ENCODE assay signal across 17 mouse cellular contexts in the genomic region with DNA sequence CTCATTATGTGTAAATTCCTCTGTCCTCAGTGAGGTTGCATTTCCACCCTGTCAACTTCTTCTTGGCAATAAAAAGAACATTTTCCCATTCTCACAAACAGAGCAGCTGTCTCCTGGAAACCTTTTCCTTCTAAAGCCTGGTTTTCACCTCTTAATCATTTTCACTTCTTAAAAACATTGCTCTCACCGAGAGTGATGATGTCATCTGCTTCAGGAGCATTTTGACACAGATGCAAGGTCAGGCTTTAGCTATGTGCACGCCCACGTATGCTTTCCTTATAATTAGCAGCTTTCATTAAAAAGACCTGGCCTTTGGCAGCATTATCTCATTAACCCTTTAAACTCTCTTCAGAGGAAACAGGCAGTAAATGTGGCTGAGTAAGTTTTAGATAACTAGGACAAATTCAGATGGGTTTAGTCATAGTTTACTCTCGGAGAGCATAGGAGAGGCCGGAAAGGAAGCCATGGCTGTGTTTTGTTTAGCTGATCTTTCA. TPM values are rescaled to one million over a fixed set of nuclear protein-coding genes. Genes with fewer than 3 reads are reported as not detected.
DNase-seq lines count a peak whose midpoint lies in the region; ATAC-seq and TF ChIP-seq lines count a peak whose summit lies in the region.
"Had no signal": no experiment of that assay in that cellular context is flagged by ENCODE, and none has a peak within 500 bp of the region (broad histone marks: within the 10 kb centered on the region; RNA-seq: fewer than 3 reads in every experiment).

No protein-coding gene starts in this region.

- no peaks in the 10 kb centered on the region for H3K36me3 ChIP-seq in forebrain, embryonic 11.5 days (ENCODE audit: control insufficient read depth, insufficient read depth, low read length)
- H3K36me3 ChIP-seq in forebrain, embryonic 15.5 days, result no peaks in the 10 kb centered on the region
- H3K36me3 ChIP-seq in intestine, embryonic 16.5 days (ENCODE audit: control insufficient read depth, insufficient read depth, low read length), result no peaks in the 10 kb centered on the region
- no peaks in the 10 kb centered on the region for H3K36me3 ChIP-seq in intestine, postnatal 0 days (ENCODE audit: control insufficient read depth, insufficient read depth)
- H3K36me3 ChIP-seq in stomach, embryonic 15.5 days, result no peaks in the 10 kb centered on the region
- H3K36me3 ChIP-seq: limb, embryonic 13.5 days; lung, embryonic 15.5 days; midbrain, embryonic 13.5 days had no signal

- 47% methylated on average over 5 of the region's 5 CpGs for WGBS in forebrain, embryonic 11.5 days
- WGBS in forebrain, embryonic 15.5 days, result 16% methylated on average over 5 of the region's 5 CpGs
- WGBS in intestine, embryonic 16.5 days, result 33% methylated on average over 5 of the region's 5 CpGs
- WGBS in intestine, postnatal 0 days, result 31% methylated on average over 5 of the region's 5 CpGs
- WGBS in stomach, embryonic 15.5 days, result 26% methylated on average over 5 of the region's 5 CpGs

- no peaks in the 10 kb centered on the region for H3K9me3 ChIP-seq in forebrain, embryonic 11.5 days (ENCODE audit: control insufficient read depth, low read length)
- H3K9me3 ChIP-seq in forebrain, embryonic 15.5 days, result no peaks in the 10 kb centered on the region
- H3K9me3 ChIP-seq in intestine, embryonic 16.5 days (ENCODE audit: control insufficient read depth, low read length), result no peaks in the 10 kb centered on the region
- no peaks in the 10 kb centered on the region for H3K9me3 ChIP-seq in intestine, postnatal 0 days (ENCODE audit: control insufficient read depth)
- H3K9me3 ChIP-seq in stomach, embryonic 15.5 days, result no peaks in the 10 kb centered on the region
- H3K9me3 ChIP-seq: limb, embryonic 13.5 days; lung, embryonic 15.5 days; midbrain, embryonic 13.5 days had no signal

- no peaks in the 10 kb centered on the region for H3K27me3 ChIP-seq in forebrain, embryonic 11.5 days (ENCODE audit: control insufficient read depth, insufficient read depth, low read length)
- H3K27me3 ChIP-seq in forebrain, embryonic 15.5 days, result no peaks in the 10 kb centered on the region
- no peaks in the 10 kb centered on the region for H3K27me3 ChIP-seq in intestine, embryonic 16.5 days (replicated peaks; ENCODE audit: control insufficient read depth, insufficient read depth, low read length)
- no peaks in the 10 kb centered on the region for H3K27me3 ChIP-seq in intestine, postnatal 0 days (replicated peaks; ENCODE audit: control insufficient read depth, insufficient read depth, low read length)
- H3K27me3 ChIP-seq in stomach, embryonic 15.5 days (replicated peaks), result no peaks in the 10 kb centered on the region
- H3K27me3 ChIP-seq: limb, embryonic 13.5 days; lung, embryonic 15.5 days; midbrain, embryonic 13.5 days had no signal

- no peak for TF ChIP-seq POLR2A in brain, embryonic 14.5 days (IDR thresholded peaks at IDR 0.05; ENCODE audit: borderline replicate concordance, extremely low read depth, insufficient read depth, insufficient read length, poor library complexity, severe bottlenecking)

- ATAC-seq in forebrain, embryonic 11.5 days (replicated peaks; ENCODE audit: low FRiP score), result peak; percentile 58; the same call in 1 of the 2 replicates
- ATAC-seq in forebrain, embryonic 15.5 days (replicated peaks), result no peak
- ATAC-seq in intestine, embryonic 16.5 days, result no peak
- no peak for ATAC-seq in intestine, postnatal 0 days
- no peak for ATAC-seq in stomach, embryonic 15.5 days (ENCODE audit: insufficient read depth, low FRiP score, low read depth)
- ATAC-seq in erythroblast, adult 5-6 weeks (replicated peaks; ENCODE audit: low FRiP score, poor library complexity, severe bottlenecking), result no peak
- ATAC-seq: midbrain, embryonic 13.5 days had no signal

- no peak for TF ChIP-seq CTCF in intestine, postnatal 0 days (IDR thresholded peaks at IDR 0.05; ENCODE audit: low read depth)
- TF ChIP-seq CTCF in brain, embryonic 14.5 days (IDR thresholded peaks at IDR 0.05; ENCODE audit: borderline replicate concordance, extremely low read depth, insufficient read depth, insufficient read length), result no peak

- H3K9ac ChIP-seq in forebrain, embryonic 11.5 days (ENCODE audit: low read length), result no peak overlapping the region
- no peak overlapping the region for H3K9ac ChIP-seq in forebrain, embryonic 15.5 days (replicated peaks)
- no peak overlapping the region for H3K9ac ChIP-seq in intestine, embryonic 16.5 days (ENCODE audit: low read depth, low read length)
- H3K9ac ChIP-seq in intestine, postnatal 0 days (ENCODE audit: low read depth, low read length), result no peak overlapping the region
- no peak overlapping the region for H3K9ac ChIP-seq in stomach, embryonic 15.5 days
- H3K9ac ChIP-seq: hindbrain, embryonic 14.5 days; limb, embryonic 13.5 days; lung, embryonic 15.5 days; midbrain, embryonic 13.5 days had no signal

- no peak for DNase-seq in forebrain, embryonic 11.5 days (ENCODE audit: low spot score)
- peak; percentile 71 for DNase-seq in brain, embryonic 14.5 days (ENCODE audit: low read depth)
- DNase-seq in B cell, adult 2 months, result no peak
- DNase-seq: cerebellum, adult 9-11 months; gastrocnemius, postnatal 25 days; kidney, postnatal 14 days had no signal

- no peak overlapping the region for H3K4me3 ChIP-seq in forebrain, embryonic 11.5 days (ENCODE audit: low read depth, low read length)
- no peak overlapping the region for H3K4me3 ChIP-seq in forebrain, embryonic 15.5 days
- no peak overlapping the region for H3K4me3 ChIP-seq in intestine, embryonic 16.5 days (ENCODE audit: low read length)
- H3K4me3 ChIP-seq in intestine, postnatal 0 days (ENCODE audit: low read depth, low read length), result no peak overlapping the region
- no peak overlapping the region for H3K4me3 ChIP-seq in stomach, embryonic 15.5 days (replicated peaks)
- H3K4me3 ChIP-seq: limb, embryonic 13.5 days; lung, embryonic 15.5 days; midbrain, embryonic 13.5 days had no signal

- H3K27ac ChIP-seq in forebrain, embryonic 11.5 days (ENCODE audit: low read depth, low read length), result no peak overlapping the region
- H3K27ac ChIP-seq in forebrain, embryonic 15.5 days (replicated peaks), result no peak overlapping the region
- H3K27ac ChIP-seq in intestine, embryonic 16.5 days (ENCODE audit: low read length), result peak overlapping the region; percentile 41
- H3K27ac ChIP-seq in intestine, postnatal 0 days (ENCODE audit: low read depth, low read length), result no peak overlapping the region
- H3K27ac ChIP-seq in stomach, embryonic 15.5 days, result no peak overlapping the region
- H3K27ac ChIP-seq: hindbrain, embryonic 14.5 days; limb, embryonic 13.5 days; lung, embryonic 15.5 days; midbrain, embryonic 13.5 days had no signal

- H3K4me2 ChIP-seq in forebrain, embryonic 11.5 days (ENCODE audit: low read depth, low read length, severe bottlenecking), result no peak overlapping the region
- no peak overlapping the region for H3K4me2 ChIP-seq in forebrain, embryonic 15.5 days (replicated peaks)
- H3K4me2 ChIP-seq in intestine, embryonic 16.5 days (ENCODE audit: low read depth, low read length), result no peak overlapping the region
- H3K4me2 ChIP-seq in intestine, postnatal 0 days (replicated peaks; ENCODE audit: low read depth), result no peak overlapping the region
- H3K4me2 ChIP-seq in stomach, embryonic 15.5 days, result peak overlapping the region; percentile 6; the same call in 1 of the 2 replicates
- H3K4me2 ChIP-seq: hindbrain, embryonic 14.5 days; limb, embryonic 13.5 days; lung, embryonic 15.5 days; midbrain, embryonic 13.5 days had no signal

- H3K4me1 ChIP-seq in forebrain, embryonic 11.5 days (replicated peaks; ENCODE audit: control insufficient read depth, insufficient read depth, low read length), result no peaks in the 10 kb centered on the region
- H3K4me1 ChIP-seq in forebrain, embryonic 15.5 days, result peaks cover 6% of the 10 kb centered on the region; the same call in 1 of the 2 replicates
- peaks cover 6% of the 10 kb centered on the region; the same call in 1 of the 2 replicates for H3K4me1 ChIP-seq in intestine, embryonic 16.5 days (ENCODE audit: control insufficient read depth, insufficient read depth, low read length)
- H3K4me1 ChIP-seq in intestine, postnatal 0 days (replicated peaks; ENCODE audit: control insufficient read depth, insufficient read depth, low read length), result no peaks in the 10 kb centered on the region
- H3K4me1 ChIP-seq in stomach, embryonic 15.5 days, result no peaks in the 10 kb centered on the region
- H3K4me1 ChIP-seq: limb, embryonic 13.5 days; lung, embryonic 15.5 days; midbrain, embryonic 13.5 days had no signal

RNA-seq across cellular contexts. Expression of a gene that starts 25.3 kb away (rescaled TPM):
- 0.20 and 0.32 TPM in 2 replicates for polyA plus RNA-seq in forebrain, embryonic 11.5 days (2014; fragmentation: Nextera tagmentation; extraction: Ambion mirVana)
- 0.31 and 0.37 TPM in 2 replicates for polyA plus RNA-seq in forebrain, embryonic 15.5 days (2015; fragmentation: Nextera tagmentation; extraction: Ambion mirVana)
- polyA plus RNA-seq in intestine, embryonic 16.5 days (2015; fragmentation: Nextera tagmentation; extraction: Ambion mirVana), result 0.94 and 1.1 TPM in 2 replicates
- polyA plus RNA-seq in intestine, postnatal 0 days (2015; fragmentation: Nextera tagmentation; extraction: Ambion mirVana), result 1.1 and 1.4 TPM in 2 replicates
- 0.16 and 0.33 TPM in 2 replicates for polyA plus RNA-seq in brain, embryonic 14.5 days (2012; rRNA removed)
- polyA plus RNA-seq in stomach, embryonic 15.5 days (2015; fragmentation: Nextera tagmentation; extraction: Ambion mirVana), result 0.89 and 1.0 TPM in 2 replicates
- 0.38 TPM in 1 of 2 replicates, not detected in the other for total RNA-seq in erythroblast, adult 5-6 weeks (2015; ENCODE audit: low replicate concordance)
- not detected in 2 replicates for total RNA-seq in erythroblast, adult 5-6 weeks (2017; ENCODE audit: low replicate concordance)

RNA-seq across cellular contexts. Expression of a gene that starts 26.9 kb away (rescaled TPM):
- not detected in 2 replicates for polyA plus RNA-seq in forebrain, embryonic 11.5 days (2014; fragmentation: Nextera tagmentation; extraction: Ambion mirVana)
- not detected in 2 replicates for polyA plus RNA-seq in forebrain, embryonic 15.5 days (2015; fragmentation: Nextera tagmentation; extraction: Ambion mirVana)
- not detected in 2 replicates for polyA plus RNA-seq in intestine, embryonic 16.5 days (2015; fragmentation: Nextera tagmentation; extraction: Ambion mirVana)
- not detected in 2 replicates for polyA plus RNA-seq in intestine, postnatal 0 days (2015; fragmentation: Nextera tagmentation; extraction: Ambion mirVana)
- not detected in 2 replicates for polyA plus RNA-seq in brain, embryonic 14.5 days (2012; rRNA removed)
- not detected in 2 replicates for polyA plus RNA-seq in stomach, embryonic 15.5 days (2015; fragmentation: Nextera tagmentation; extraction: Ambion mirVana)
- not detected in 2 replicates for total RNA-seq in erythroblast, adult 5-6 weeks (2015; ENCODE audit: low replicate concordance)
- not detected in 2 replicates for total RNA-seq in erythroblast, adult 5-6 weeks (2017; ENCODE audit: low replicate concordance)
- total RNA-seq: gastrocnemius, postnatal 25 days; layer of hippocampus, postnatal 25 days had no signal
- polyA plus RNA-seq: hindbrain, embryonic 14.5 days; limb, embryonic 13.5 days; lung, embryonic 15.5 days; midbrain, embryonic 13.5 days; neural tube, embryonic 14.5 days had no signal

RNA-seq across cellular contexts. Expression of a gene that starts 33.6 kb away (rescaled TPM):
- polyA plus RNA-seq in forebrain, embryonic 11.5 days (2014; fragmentation: Nextera tagmentation; extraction: Ambion mirVana), result not detected in 2 replicates
- not detected in 2 replicates for polyA plus RNA-seq in forebrain, embryonic 15.5 days (2015; fragmentation: Nextera tagmentation; extraction: Ambion mirVana)
- not detected in 2 replicates for polyA plus RNA-seq in intestine, embryonic 16.5 days (2015; fragmentation: Nextera tagmentation; extraction: Ambion mirVana)
- not detected in 2 replicates for polyA plus RNA-seq in intestine, postnatal 0 days (2015; fragmentation: Nextera tagmentation; extraction: Ambion mirVana)
- polyA plus RNA-seq in brain, embryonic 14.5 days (2012; rRNA removed), result 0.08 TPM in 1 of 2 replicates, not detected in the other
- polyA plus RNA-seq in stomach, embryonic 15.5 days (2015; fragmentation: Nextera tagmentation; extraction: Ambion mirVana), result not detected in 2 replicates
- total RNA-seq in erythroblast, adult 5-6 weeks (2015; ENCODE audit: low replicate concordance), result not detected in 2 replicates
- total RNA-seq in erythroblast, adult 5-6 weeks (2017; ENCODE audit: low replicate concordance), result not detected in 2 replicates
- total RNA-seq: gastrocnemius, postnatal 25 days; layer of hippocampus, postnatal 25 days had no signal
- polyA plus RNA-seq: hindbrain, embryonic 14.5 days; limb, embryonic 13.5 days; lung, embryonic 15.5 days; midbrain, embryonic 13.5 days; neural tube, embryonic 14.5 days had no signal

RNA-seq across cellular contexts. Expression of a gene that starts 51.6 kb away (rescaled TPM):
- 151 and 165 TPM in 2 replicates for polyA plus RNA-seq in forebrain, embryonic 11.5 days (2014; fragmentation: Nextera tagmentation; extraction: Ambion mirVana)
- polyA plus RNA-seq in forebrain, embryonic 15.5 days (2015; fragmentation: Nextera tagmentation; extraction: Ambion mirVana), result 127 and 131 TPM in 2 replicates
- polyA plus RNA-seq in intestine, embryonic 16.5 days (2015; fragmentation: Nextera tagmentation; extraction: Ambion mirVana), result 84.4 and 95.3 TPM in 2 replicates
- 92.5 TPM in 2 replicates for polyA plus RNA-seq in intestine, postnatal 0 days (2015; fragmentation: Nextera tagmentation; extraction: Ambion mirVana)
- polyA plus RNA-seq in brain, embryonic 14.5 days (2012; rRNA removed), result 70.6 and 72.4 TPM in 2 replicates
- polyA plus RNA-seq in stomach, embryonic 15.5 days (2015; fragmentation: Nextera tagmentation; extraction: Ambion mirVana), result 111 and 112 TPM in 2 replicates
- total RNA-seq in erythroblast, adult 5-6 weeks (2015; ENCODE audit: low replicate concordance), result 20.6 and 39.1 TPM in 2 replicates
- total RNA-seq in erythroblast, adult 5-6 weeks (2017; ENCODE audit: low replicate concordance), result 5.3 and 51.0 TPM in 2 replicates

RNA-seq across cellular contexts. Expression of a gene that starts 56.7 kb away (rescaled TPM):
- polyA plus RNA-seq in forebrain, embryonic 11.5 days (2014; fragmentation: Nextera tagmentation; extraction: Ambion mirVana), result 0.33 and 0.69 TPM in 2 replicates
- 0.34 and 0.42 TPM in 2 replicates for polyA plus RNA-seq in forebrain, embryonic 15.5 days (2015; fragmentation: Nextera tagmentation; extraction: Ambion mirVana)
- polyA plus RNA-seq in intestine, embryonic 16.5 days (2015; fragmentation: Nextera tagmentation; extraction: Ambion mirVana), result 1.4 and 1.7 TPM in 2 replicates
- polyA plus RNA-seq in intestine, postnatal 0 days (2015; fragmentation: Nextera tagmentation; extraction: Ambion mirVana), result 2.4 and 2.6 TPM in 2 replicates
- 0.23 and 0.38 TPM in 2 replicates for polyA plus RNA-seq in brain, embryonic 14.5 days (2012; rRNA removed)
- polyA plus RNA-seq in stomach, embryonic 15.5 days (2015; fragmentation: Nextera tagmentation; extraction: Ambion mirVana), result 1.4 and 2.3 TPM in 2 replicates
- total RNA-seq in erythroblast, adult 5-6 weeks (2015; ENCODE audit: low replicate concordance), result not detected in 2 replicates
- total RNA-seq in erythroblast, adult 5-6 weeks (2017; ENCODE audit: low replicate concordance), result 0.84 and 0.85 TPM in 2 replicates
